Mouse (Mus musculus): ENCODE results near the gene Fam184b. TPM values are rescaled to one million over a fixed set of nuclear protein-coding genes. Genes with fewer than 3 reads are reported as not detected.

Gene Fam184b
- not detected in 4 replicates for total RNA-seq (2023)

GRCm38 (mm10) chr5:45638806-45639714, at the start of gene Fam184b:
TSS of gene Fam184b (minus strand) at chr5:45639614.

GRCm38 (mm10) chr5:45669598-45670279, 30.3 kb upstream of the Fam184b start, which contains the start of gene Ncapg:
TSS of gene Ncapg (plus strand) at chr5:45669919.

GRCm38 (mm10) chr5:45519960-45520808, 119.2 kb downstream of the Fam184b start, which contains the start of gene Med28:
TSS of gene Med28 (plus strand) at chr5:45520229.

GRCm38 (mm10) chr5:45493191-45494092, 146.0 kb downstream of the Fam184b start, which contains the start of gene Lap3:
TSS of gene Lap3 (plus strand) at chr5:45493374.

Other genes with a start within 250 kb of the Fam184b start
- gene Qdpr, start 189.4 kb downstream of the Fam184b start, total RNA-seq (2023) = 31.7 to 37.0 TPM (median 34.7 TPM) in 4 replicates
- not detected in 4 replicates for gene Clrn2, start 185.9 kb downstream of the Fam184b start, total RNA-seq (2023)
- 15.9 to 19.3 TPM (median 18.5 TPM) in 4 replicates for gene Lap3, start 146.2 kb downstream of the Fam184b start, total RNA-seq (2023)
- 80.7 to 91.9 TPM (median 86.8 TPM) in 4 replicates for gene Med28, start 119.4 kb downstream of the Fam184b start, total RNA-seq (2023)
- 0.85 to 1.8 TPM (median 1.1 TPM) in 4 replicates for gene Ncapg, start 30.3 kb upstream of the Fam184b start, total RNA-seq (2023)
- 27.4 to 40.5 TPM (median 35.1 TPM) in 4 replicates for gene Lcorl, start 218.0 kb upstream of the Fam184b start, total RNA-seq (2023)